Mouse (Mus musculus) spleen, embryonic (tissue): ENCODE data around the gene Amn.

Experiments used
- CTCF ChIA-PET: fragments of 350-600 bp; sonication (Branson Sonifier 250); formaldehyde crosslinking; loops from one replicate; lab custom pipeline; 2022; lab: Charles Lee

The Amn gene

GRCm38 (mm10) chr12:111321832-111322231, 50.9 kb downstream of the Amn start:
- CTCF ChIA-PET: no interaction called here

GRCm38 (mm10) chr12:111323423-111323822, 52.5 kb downstream of the Amn start:
- CTCF ChIA-PET: no interaction called here

GRCm38 (mm10) chr12:111324536-111324935, 53.6 kb downstream of the Amn start:
- CTCF ChIA-PET: no interaction called here

GRCm38 (mm10) chr12:111324949-111325348, 54.1 kb downstream of the Amn start:
- CTCF ChIA-PET: no interaction called here

- CTCF ChIA-PET: no interaction called here
Measured at GRCm38 (mm10) chr12:111325744-111326424, 55.0 kb downstream of the Amn start.
